In genomic region chr6:78165615-78166014, GRCm38 (mm10) we compare ENCODE assay signal across 17 mouse cellular contexts.
DNase-seq lines count a peak whose midpoint lies in the region; ATAC-seq and TF ChIP-seq lines count a peak whose summit lies in the region.
"Had no signal": no experiment of that assay in that cellular context is flagged by ENCODE, and none has a peak within 500 bp of the region (broad histone marks: within the 10 kb centered on the region; RNA-seq: fewer than 3 reads in every experiment).

No protein-coding gene starts in this region.

- peak; percentile 0 for DNase-seq in left cerebral cortex, postnatal 4 days
- DNase-seq in left cerebral cortex, postnatal 14 days (ENCODE audit: low spot score in 2 of 2) = no peak
- peak; percentile 47 for DNase-seq in embryo, embryonic 9.5 days (ENCODE audit: extremely low spot score)
- DNase-seq in adrenal gland, postnatal 36 days = no peak
- DNase-seq in stomach, postnatal 0 days (ENCODE audit: low spot score) = no peak
- no peak for DNase-seq in gastrocnemius, postnatal 25 days
- DNase-seq: adrenal gland, adult 2 months; cerebellum, adult 9-11 months; heart, postnatal 14 days; lung, postnatal 14 days had no signal

- intact Hi-C loops in left cerebral cortex, postnatal 4 days (cut with DNase I) = no loop called here
- intact Hi-C loops in left cerebral cortex, postnatal 14 days (cut with DNase I) = no loop called here

- no peak for TF ChIP-seq EP300 in stomach, postnatal 0 days (optimal IDR thresholded peaks at IDR 0.05)

- H3K4me2 ChIP-seq in hindbrain, embryonic 12.5 days (replicated peaks) = no peak overlapping the region
- no peak overlapping the region for H3K4me2 ChIP-seq in neural tube, embryonic 12.5 days (replicated peaks)
- no peak overlapping the region for H3K4me2 ChIP-seq in stomach, postnatal 0 days (replicated peaks; ENCODE audit: low read depth)
- H3K4me2 ChIP-seq: embryonic facial prominence, embryonic 12.5 days; intestine, embryonic 15.5 days; limb, embryonic 13.5 days; liver, embryonic 15.5 days had no signal

- H3K27me3 ChIP-seq in hindbrain, embryonic 12.5 days = no peaks in the 10 kb centered on the region
- no peaks in the 10 kb centered on the region for H3K27me3 ChIP-seq in neural tube, embryonic 12.5 days (replicated peaks)
- no peaks in the 10 kb centered on the region for H3K27me3 ChIP-seq in stomach, postnatal 0 days (ENCODE audit: control insufficient read depth, insufficient read depth, low read length)
- H3K27me3 ChIP-seq: embryonic facial prominence, embryonic 12.5 days; intestine, embryonic 15.5 days; limb, embryonic 13.5 days; liver, embryonic 15.5 days had no signal

- no peaks in the 10 kb centered on the region for H3K36me3 ChIP-seq in hindbrain, embryonic 12.5 days
- no peaks in the 10 kb centered on the region for H3K36me3 ChIP-seq in neural tube, embryonic 12.5 days
- H3K36me3 ChIP-seq in stomach, postnatal 0 days (ENCODE audit: control insufficient read depth, insufficient read depth, low read length) = no peaks in the 10 kb centered on the region
- H3K36me3 ChIP-seq: embryonic facial prominence, embryonic 12.5 days; intestine, embryonic 15.5 days; limb, embryonic 13.5 days; liver, embryonic 15.5 days had no signal

- peak; percentile 88 for ATAC-seq in hindbrain, embryonic 12.5 days (ENCODE audit: low FRiP score)
- ATAC-seq in neural tube, embryonic 12.5 days (ENCODE audit: low FRiP score, low read depth) = peak; percentile 65
- ATAC-seq in stomach, postnatal 0 days (ENCODE audit: low FRiP score, low TSS enrichment) = no peak
- ATAC-seq: intestine, embryonic 15.5 days had no signal

- no peak for TF ChIP-seq CTCF in stomach, postnatal 0 days (IDR thresholded peaks at IDR 0.05; ENCODE audit: low read depth)

- H3K27ac ChIP-seq in hindbrain, embryonic 12.5 days = peak overlapping the region; percentile 17; the same call in 1 of the 2 replicates
- no peak overlapping the region for H3K27ac ChIP-seq in neural tube, embryonic 12.5 days
- H3K27ac ChIP-seq in stomach, postnatal 0 days (replicated peaks) = no peak overlapping the region
- H3K27ac ChIP-seq: embryonic facial prominence, embryonic 12.5 days; intestine, embryonic 15.5 days; left cerebral cortex, adult 2 months; limb, embryonic 13.5 days; liver, embryonic 15.5 days had no signal

- 3% methylated on average over 4 of the region's 4 CpGs for WGBS in hindbrain, embryonic 12.5 days
- 11% methylated on average over 4 of the region's 4 CpGs for WGBS in neural tube, embryonic 12.5 days
- WGBS in stomach, postnatal 0 days = 30% methylated on average over 4 of the region's 4 CpGs

- no peak overlapping the region for H3K4me3 ChIP-seq in hindbrain, embryonic 12.5 days
- no peak overlapping the region for H3K4me3 ChIP-seq in neural tube, embryonic 12.5 days
- H3K4me3 ChIP-seq in stomach, postnatal 0 days (ENCODE audit: low read depth, low read length) = no peak overlapping the region
- H3K4me3 ChIP-seq: embryonic facial prominence, embryonic 12.5 days; intestine, embryonic 15.5 days; left cerebral cortex, adult 2 months; limb, embryonic 13.5 days; liver, embryonic 15.5 days had no signal

- no peak overlapping the region for H3K9ac ChIP-seq in hindbrain, embryonic 12.5 days
- no peak overlapping the region for H3K9ac ChIP-seq in neural tube, embryonic 12.5 days
- no peak overlapping the region for H3K9ac ChIP-seq in stomach, postnatal 0 days (ENCODE audit: low read length)
- H3K9ac ChIP-seq: embryonic facial prominence, embryonic 12.5 days; intestine, embryonic 15.5 days; limb, embryonic 13.5 days; liver, embryonic 15.5 days had no signal

- peaks cover 8% of the 10 kb centered on the region for H3K4me1 ChIP-seq in hindbrain, embryonic 12.5 days
- peaks cover 8% of the 10 kb centered on the region; the same call in 1 of the 2 replicates for H3K4me1 ChIP-seq in neural tube, embryonic 12.5 days
- no peaks in the 10 kb centered on the region for H3K4me1 ChIP-seq in stomach, postnatal 0 days (replicated peaks; ENCODE audit: control insufficient read depth, insufficient read depth)
- H3K4me1 ChIP-seq: embryonic facial prominence, embryonic 12.5 days; intestine, embryonic 15.5 days; limb, embryonic 13.5 days; liver, embryonic 15.5 days had no signal

- H3K9me3 ChIP-seq in hindbrain, embryonic 12.5 days (replicated peaks) = no peaks in the 10 kb centered on the region
- H3K9me3 ChIP-seq in neural tube, embryonic 12.5 days = no peaks in the 10 kb centered on the region
- H3K9me3 ChIP-seq in stomach, postnatal 0 days (ENCODE audit: control insufficient read depth, low read length) = no peaks in the 10 kb centered on the region
- H3K9me3 ChIP-seq: embryonic facial prominence, embryonic 12.5 days; intestine, embryonic 15.5 days; limb, embryonic 13.5 days; liver, embryonic 15.5 days had no signal

Comparison
In these comparisons a context has a peak if more than half of its experiments do, and no peak if none do; other contexts are left out.
1. DNase-seq: peak in left cerebral cortex, postnatal 4 days (single experiment) and embryo, embryonic 9.5 days (single experiment); none in left cerebral cortex, postnatal 14 days (0 of 2), adrenal gland, postnatal 36 days (0 of 2), stomach, postnatal 0 days (single experiment) and gastrocnemius, postnatal 25 days (single experiment).